Mouse (Mus musculus) stomach, adult 2 months (tissue): ENCODE results near the gene Treml2. TPM values are rescaled to one million over a fixed set of nuclear protein-coding genes. Genes with fewer than 3 reads are reported as not detected.

Experiments
- polyA plus RNA-seq: library from polyadenylated mRNA; depleted of rRNA; stranded (reverse); fragments of >200 nt; gene quantifications from 2 replicates; pipeline ENCODE4 v1.2.3, GENCODE M21; 2012; rRNA removed

Gene Treml2
- 0.24 and 0.62 TPM in 2 replicates for polyA plus RNA-seq

GRCm38 (mm10) chr17:48299203-48299602 is at the start of gene Treml2:
Gene Treml2 (plus strand): TSS chr17:48299498.

GRCm38 (mm10) chr17:48263741-48264362 is 35.4 kb upstream of the Treml2 start, which contains the start of gene Treml4:
Gene Treml4 (plus strand): TSS chr17:48264295.

GRCm38 (mm10) chr17:48315905-48316579 is 16.7 kb downstream of the Treml2 start, which contains the start of gene B430306N03Rik:
Gene B430306N03Rik (plus strand): TSS chr17:48316141.

DNA sequence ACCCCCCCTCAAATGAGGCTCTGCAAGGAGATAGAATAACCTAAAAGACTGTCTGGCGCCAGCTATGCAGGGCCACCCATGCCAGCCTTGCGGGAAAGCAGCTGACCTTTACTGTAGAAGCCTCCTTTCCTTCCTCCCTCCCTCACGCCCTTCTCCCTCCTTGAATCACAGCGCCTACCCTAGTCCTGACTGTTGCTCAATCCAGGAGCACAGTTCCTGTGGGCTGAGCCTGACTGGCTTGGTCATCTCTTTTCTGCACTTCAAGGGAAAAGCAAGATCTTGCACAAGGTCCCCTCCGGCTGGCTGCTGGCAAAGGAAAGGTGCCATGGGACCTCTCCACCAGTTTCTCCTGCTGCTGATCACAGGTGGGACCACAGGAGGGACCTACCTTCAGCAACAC is 46.9 kb downstream of the Treml2 start, which contains the start of gene Trem2:
Gene Trem2, plus strand, starts transcription at position 171 of the 400 bp plus-strand sequence.

GRCm38 (mm10) chr17:48359616-48360015 is 60.3 kb downstream of the Treml2 start, which contains the start of gene Treml1:
Gene Treml1 (plus strand): TSS chr17:48359916.

Other genes with a start within 250 kb of the Treml2 start
- not detected in 2 replicates for gene 1700067P10Rik, start 210.2 kb upstream of the Treml2 start, polyA plus RNA-seq
- 0.05 and 0.17 TPM in 2 replicates for gene 9830107B12Rik, start 153.2 kb upstream of the Treml2 start, polyA plus RNA-seq
- 0.12 and 0.17 TPM in 2 replicates for gene A530064D06Rik, start 132.2 kb upstream of the Treml2 start, polyA plus RNA-seq
- gene Trem1, start 66.7 kb upstream of the Treml2 start, polyA plus RNA-seq = 0.02 TPM in 1 of 2 replicates, not detected in the other
- not detected in 2 replicates for gene Trem3, start 51.7 kb upstream of the Treml2 start, polyA plus RNA-seq
- 0.14 and 0.19 TPM in 2 replicates for gene Treml4, start 35.2 kb upstream of the Treml2 start, polyA plus RNA-seq
- gene B430306N03Rik, start 16.6 kb downstream of the Treml2 start, polyA plus RNA-seq = 0.15 and 0.45 TPM in 2 replicates
- 3.2 and 4.6 TPM in 2 replicates for gene Trem2, start 46.9 kb downstream of the Treml2 start, polyA plus RNA-seq
- 0.14 TPM in 1 of 2 replicates, not detected in the other for gene Treml1, start 60.4 kb downstream of the Treml2 start, polyA plus RNA-seq
- gene Nfya, start 110.4 kb downstream of the Treml2 start, polyA plus RNA-seq = 14.8 and 17.1 TPM in 2 replicates
- gene Oard1, start 110.5 kb downstream of the Treml2 start, polyA plus RNA-seq = 1.4 and 3.0 TPM in 2 replicates
- 7.5 and 13.3 TPM in 2 replicates for gene Apobec2, start 133.4 kb downstream of the Treml2 start, polyA plus RNA-seq
- 0.45 and 0.61 TPM in 2 replicates for gene Tspo2, start 152.0 kb downstream of the Treml2 start, polyA plus RNA-seq
- 2.3 and 3.6 TPM in 2 replicates for gene Unc5cl, start 155.4 kb downstream of the Treml2 start, polyA plus RNA-seq